ENCODE assay signal across 32 mouse cellular contexts in genomic region chr19:4092750-4093149, GRCm38 (mm10). TPM values are rescaled to one million over a fixed set of nuclear protein-coding genes. Genes with fewer than 3 reads are reported as not detected.
DNase-seq lines count a peak whose midpoint lies in the region; ATAC-seq and TF ChIP-seq lines count a peak whose summit lies in the region.
"Had no signal": no experiment of that assay in that cellular context is flagged by ENCODE, and none has a peak within 500 bp of the region (broad histone marks: within the 10 kb centered on the region; RNA-seq: fewer than 3 reads in every experiment).

No protein-coding gene starts in this region.

- intact Hi-C loops in gastrocnemius, postnatal 14 days (cut with DNase I; ENCODE audit: low total_unique reads): no loop called here

- H3K4me2 ChIP-seq in liver, postnatal 0 days (ENCODE audit: low read depth, low read length): no peak overlapping the region
- no peak overlapping the region for H3K4me2 ChIP-seq in liver, embryonic 12.5 days
- H3K4me2 ChIP-seq: forebrain, embryonic 13.5 days; heart, embryonic 12.5 days; heart, embryonic 15.5 days; hindbrain, embryonic 13.5 days had no signal

- H3K27ac ChIP-seq in liver, postnatal 0 days (ENCODE audit: low read depth): no peak overlapping the region
- no peak overlapping the region for H3K27ac ChIP-seq in liver, embryonic 12.5 days
- H3K27ac ChIP-seq: forebrain, embryonic 10.5 days; forebrain, embryonic 13.5 days; gastrocnemius, adult 2 months; heart, embryonic 15.5 days; hindbrain, embryonic 10.5 days; hindbrain, embryonic 13.5 days; hindbrain, postnatal 0 days had no signal

- peak; percentile 88 for TF ChIP-seq EP300 in liver, postnatal 0 days (IDR thresholded peaks at IDR 0.05; ENCODE audit: low read depth)

- H3K4me3 ChIP-seq in liver, postnatal 0 days (ENCODE audit: low read depth, low read length): no peak overlapping the region
- no peak overlapping the region for H3K4me3 ChIP-seq in liver, embryonic 12.5 days
- H3K4me3 ChIP-seq: forebrain, embryonic 10.5 days; forebrain, embryonic 13.5 days; gastrocnemius, adult 2 months; heart, embryonic 12.5 days; heart, embryonic 15.5 days; hindbrain, embryonic 10.5 days; hindbrain, embryonic 13.5 days had no signal

- no peak for ATAC-seq in liver, postnatal 0 days
- no peak for ATAC-seq in liver, embryonic 12.5 days
- peak; percentile 6 for ATAC-seq in megakaryocyte progenitor cell, adult 5-6 weeks (replicated peaks; ENCODE audit: poor library complexity)
- ATAC-seq: activated CD4-positive, CD25-positive, alpha-beta regulatory T cell, adult 4 months; forebrain, embryonic 13.5 days; forebrain, embryonic 16.5 days; hindbrain, postnatal 0 days; inflammation-experienced regulatory T-cells, adult 6 months; intestine, embryonic 16.5 days had no signal

- TF ChIP-seq CTCF in liver, postnatal 0 days (IDR thresholded peaks at IDR 0.05; ENCODE audit: low read depth): no peak

- H3K4me1 ChIP-seq in liver, postnatal 0 days (ENCODE audit: insufficient read depth): peaks cover 8% of the 10 kb centered on the region
- H3K4me1 ChIP-seq in liver, embryonic 12.5 days: peaks cover 33% of the 10 kb centered on the region

- DNase-seq in liver, postnatal 0 days: no peak
- peak; percentile 48 for DNase-seq in 416B (ENCODE audit: low read depth)
- DNase-seq in gastrocnemius, postnatal 14 days: no peak
- no peak for DNase-seq in adrenal gland, postnatal 4 days (ENCODE audit: low spot score in 2 of 2)
- DNase-seq: adrenal gland, adult 8-10 months; adrenal gland, postnatal 25 days; cerebellum, adult 18-20 months; cerebellum, adult 9-10 months; cerebellum, postnatal 14 days; gastrocnemius, adult 2 months; gastrocnemius, postnatal 25 days; heart, adult 18-20 months; heart, postnatal 10 days; heart, postnatal 36 days had no signal

- H3K9ac ChIP-seq in liver, postnatal 0 days (replicated peaks): no peak overlapping the region
- no peak overlapping the region for H3K9ac ChIP-seq in liver, embryonic 12.5 days
- H3K9ac ChIP-seq: forebrain, embryonic 13.5 days; heart, embryonic 12.5 days; heart, embryonic 15.5 days; hindbrain, embryonic 13.5 days had no signal

- no peaks in the 10 kb centered on the region for H3K36me3 ChIP-seq in liver, postnatal 0 days (replicated peaks; ENCODE audit: insufficient read depth, low read length)
- H3K36me3 ChIP-seq in liver, embryonic 12.5 days: no peaks in the 10 kb centered on the region
- H3K36me3 ChIP-seq: forebrain, embryonic 10.5 days; heart, embryonic 12.5 days; heart, embryonic 15.5 days; hindbrain, embryonic 10.5 days; hindbrain, embryonic 13.5 days had no signal

- H3K9me3 ChIP-seq in liver, postnatal 0 days (ENCODE audit: low read length): no peaks in the 10 kb centered on the region
- no peaks in the 10 kb centered on the region for H3K9me3 ChIP-seq in liver, embryonic 12.5 days (replicated peaks)
- H3K9me3 ChIP-seq: forebrain, embryonic 10.5 days; forebrain, embryonic 13.5 days; G1E; heart, embryonic 12.5 days; heart, embryonic 15.5 days; hindbrain, embryonic 10.5 days; hindbrain, embryonic 13.5 days had no signal

- 0 out of 2 replicates have a peak, but pooled peaks cover 3% of the 10 kb centered on the region for H3K27me3 ChIP-seq in liver, postnatal 0 days (ENCODE audit: insufficient read depth, low read length)
- peaks cover 26% of the 10 kb centered on the region for H3K27me3 ChIP-seq in liver, embryonic 12.5 days (replicated peaks)
- H3K27me3 ChIP-seq: forebrain, embryonic 13.5 days had no signal

- 52% methylated on average over 3 of the region's 3 CpGs for WGBS in liver, postnatal 0 days (ENCODE audit: insufficient replicate concordance)
- 55% methylated on average over 3 of the region's 3 CpGs for WGBS in liver, embryonic 12.5 days (ENCODE audit: insufficient replicate concordance)

RNA-seq across cellular contexts. Expression of gene Cdk2ap2, which starts 4.2 kb away (rescaled TPM):
- 91.2 and 91.9 TPM in 2 replicates for polyA plus RNA-seq in liver, postnatal 0 days (2015; fragmentation: Nextera tagmentation; extraction: Ambion mirVana)
- polyA plus RNA-seq in liver, embryonic 12.5 days (2016; fragmentation: Nextera tagmentation; extraction: Ambion mirVana): 93.2 and 101 TPM in 2 replicates
- total RNA-seq in megakaryocyte progenitor cell, adult 5-6 weeks (2015): 112 and 126 TPM in 2 replicates
- 24.2 and 44.8 TPM in 2 replicates for total RNA-seq in megakaryocyte progenitor cell, adult 5-6 weeks (2017)
- 10 to 100 TPM; 17.3 to 17.5 TPM for total RNA-seq in gastrocnemius, postnatal 14 days (2021)
- 10 to 100 TPM; 45.8 to 47.3 TPM for total RNA-seq in adrenal gland, postnatal 4 days (2021)

RNA-seq across cellular contexts. Expression of gene Pitpnm1, which starts 7.0 kb away (rescaled TPM):
- 6.6 and 7.4 TPM in 2 replicates for polyA plus RNA-seq in liver, postnatal 0 days (2015; fragmentation: Nextera tagmentation; extraction: Ambion mirVana)
- 4.8 and 5.0 TPM in 2 replicates for polyA plus RNA-seq in liver, embryonic 12.5 days (2016; fragmentation: Nextera tagmentation; extraction: Ambion mirVana)
- 7.8 and 11.2 TPM in 2 replicates for total RNA-seq in megakaryocyte progenitor cell, adult 5-6 weeks (2015)
- 6.8 and 17.2 TPM in 2 replicates for total RNA-seq in megakaryocyte progenitor cell, adult 5-6 weeks (2017)
- 1 to 10 TPM; 3.7 to 4.2 TPM for total RNA-seq in gastrocnemius, postnatal 14 days (2021)
- total RNA-seq in adrenal gland, postnatal 4 days (2021): 10 to 100 TPM; 51.6 to 65.0 TPM

RNA-seq across cellular contexts. Expression of gene Cabp2, which starts 11.4 kb away (rescaled TPM):
- 0.38 and 0.43 TPM in 2 replicates for polyA plus RNA-seq in liver, postnatal 0 days (2015; fragmentation: Nextera tagmentation; extraction: Ambion mirVana)
- 0.37 and 0.53 TPM in 2 replicates for polyA plus RNA-seq in liver, embryonic 12.5 days (2016; fragmentation: Nextera tagmentation; extraction: Ambion mirVana)
- total RNA-seq in megakaryocyte progenitor cell, adult 5-6 weeks (2015): not detected in 2 replicates
- not detected in 2 replicates for total RNA-seq in megakaryocyte progenitor cell, adult 5-6 weeks (2017)
- not detected for total RNA-seq in gastrocnemius, postnatal 14 days (2021)
- 1 to 10 TPM in 1 of 2 experiments, not detected in 1; 1.2 TPM for total RNA-seq in adrenal gland, postnatal 4 days (2021)
- total RNA-seq: adrenal gland, adult 8-10 months; adrenal gland, postnatal 25 days; CH12.LX; G1E; gastrocnemius, adult 2 months; gastrocnemius, postnatal 25 days; heart, adult 18-20 months; heart, postnatal 10 days; heart, postnatal 36 days; hindbrain, postnatal 0 days had no signal
- polyA plus RNA-seq: activated CD4-positive, CD25-positive, alpha-beta regulatory T cell, adult 4 months; embryonic facial prominence, embryonic 11.5 days; embryonic facial prominence, embryonic 14.5 days; forebrain, embryonic 10.5 days; forebrain, embryonic 13.5 days; forebrain, embryonic 16.5 days; G1E; gonadal fat pad, adult 2 months; heart, embryonic 12.5 days; heart, embryonic 15.5 days; hindbrain, embryonic 10.5 days; hindbrain, embryonic 13.5 days; hindbrain, postnatal 0 days; inflammation-experienced regulatory T-cells, adult 6 months had no signal

RNA-seq across cellular contexts. Expression of gene Aip, which starts 32.9 kb away (rescaled TPM):
- 23.1 and 26.8 TPM in 2 replicates for polyA plus RNA-seq in liver, postnatal 0 days (2015; fragmentation: Nextera tagmentation; extraction: Ambion mirVana)
- 42.0 and 43.6 TPM in 2 replicates for polyA plus RNA-seq in liver, embryonic 12.5 days (2016; fragmentation: Nextera tagmentation; extraction: Ambion mirVana)
- total RNA-seq in megakaryocyte progenitor cell, adult 5-6 weeks (2015): 61.9 and 66.4 TPM in 2 replicates
- total RNA-seq in megakaryocyte progenitor cell, adult 5-6 weeks (2017): 24.4 and 31.1 TPM in 2 replicates
- 10 to 100 TPM; 51.4 to 57.9 TPM for total RNA-seq in gastrocnemius, postnatal 14 days (2021)
- total RNA-seq in adrenal gland, postnatal 4 days (2021): 10 to 100 TPM; 86.1 to 88.5 TPM

RNA-seq across cellular contexts. Expression of gene Gstp3, which starts 33.4 kb away (rescaled TPM):
- polyA plus RNA-seq in liver, postnatal 0 days (2015; fragmentation: Nextera tagmentation; extraction: Ambion mirVana): 64.5 and 67.3 TPM in 2 replicates
- 15.0 and 18.5 TPM in 2 replicates for polyA plus RNA-seq in liver, embryonic 12.5 days (2016; fragmentation: Nextera tagmentation; extraction: Ambion mirVana)
- total RNA-seq in megakaryocyte progenitor cell, adult 5-6 weeks (2015): 1.4 and 7.5 TPM in 2 replicates
- 2.2 TPM in 2 replicates for total RNA-seq in megakaryocyte progenitor cell, adult 5-6 weeks (2017)
- total RNA-seq in gastrocnemius, postnatal 14 days (2021): not detected
- 10 to 100 TPM in 1 of 2 experiments, 1 to 10 TPM in 1; 1.9 to 37.5 TPM for total RNA-seq in adrenal gland, postnatal 4 days (2021)
- total RNA-seq: gastrocnemius, adult 2 months; gastrocnemius, postnatal 25 days; heart, adult 18-20 months; heart, postnatal 10 days; heart, postnatal 36 days; hindbrain, postnatal 0 days had no signal
- polyA plus RNA-seq: embryonic facial prominence, embryonic 11.5 days; forebrain, embryonic 10.5 days; forebrain, embryonic 13.5 days; forebrain, embryonic 16.5 days; hindbrain, embryonic 10.5 days; hindbrain, embryonic 13.5 days; hindbrain, postnatal 0 days had no signal
